Mouse (Mus musculus): Measurements from ENCODE around the gene Cd300ld5.

Gene Cd300ld5

GRCm38 (mm10) chr11:115037669-115038068 is at the start of gene Cd300ld5:
TSS of gene Cd300ld5 (minus strand) at chr11:115037769.
- in situ Hi-C loops (cut with MboI, MseI): loop anchor here (5.0 kb wide), 1 partner anchor 40 kb away; no protein-coding TSS in a partner anchor

GRCm38 (mm10) chr11:115086213-115086612 is 48.6 kb upstream of the Cd300ld5 start:
- in situ Hi-C loops (cut with MboI, MseI): no loop called here

- in situ Hi-C loops (cut with MboI, MseI): no loop called here
Measured at GRCm38 (mm10) chr11:115085064-115085463, 47.5 kb upstream of the Cd300ld5 start.

GRCm38 (mm10) chr11:115084595-115084994 is 47.0 kb upstream of the Cd300ld5 start:
- in situ Hi-C loops (cut with MboI, MseI): no loop called here

GRCm38 (mm10) chr11:115083376-115084139 is 46.0 kb upstream of the Cd300ld5 start:
- in situ Hi-C loops (cut with MboI, MseI): no loop called here

- in situ Hi-C loops (cut with MboI, MseI): no loop called here
Measured at GRCm38 (mm10) chr11:115082196-115082595, 44.6 kb upstream of the Cd300ld5 start.

- in situ Hi-C loops (cut with MboI, MseI): no loop called here
Measured at GRCm38 (mm10) chr11:115081373-115081772, 43.8 kb upstream of the Cd300ld5 start.

- in situ Hi-C loops (cut with MboI, MseI): no loop called here
Measured at GRCm38 (mm10) chr11:115080886-115081285, 43.3 kb upstream of the Cd300ld5 start.

- in situ Hi-C loops (cut with MboI, MseI): no loop called here
Measured at GRCm38 (mm10) chr11:115078680-115079079, 41.1 kb upstream of the Cd300ld5 start.

GRCm38 (mm10) chr11:115077436-115077835 is 39.9 kb upstream of the Cd300ld5 start:
- in situ Hi-C loops (cut with MboI, MseI): no loop called here

- in situ Hi-C loops (cut with MboI, MseI): no loop called here
Measured at GRCm38 (mm10) chr11:115075859-115076258, 38.3 kb upstream of the Cd300ld5 start.

- in situ Hi-C loops (cut with MboI, MseI): no loop called here
Measured at GRCm38 (mm10) chr11:115075407-115075806, 37.8 kb upstream of the Cd300ld5 start.

- in situ Hi-C loops (cut with MboI, MseI): no loop called here
Measured at GRCm38 (mm10) chr11:115073002-115073401, 35.4 kb upstream of the Cd300ld5 start.

- in situ Hi-C loops (cut with MboI, MseI): no loop called here
Measured at GRCm38 (mm10) chr11:115071631-115072294, 34.2 kb upstream of the Cd300ld5 start.

GRCm38 (mm10) chr11:115071015-115071551 is 33.5 kb upstream of the Cd300ld5 start:
- in situ Hi-C loops (cut with MboI, MseI): no loop called here

- in situ Hi-C loops (cut with MboI, MseI): no loop called here
Measured at GRCm38 (mm10) chr11:115066768-115067167, 29.2 kb upstream of the Cd300ld5 start.

GRCm38 (mm10) chr11:115062077-115062476 is 24.5 kb upstream of the Cd300ld5 start, which contains the start of gene Cd300e:
TSS of gene Cd300e (minus strand) at chr11:115062177.
- in situ Hi-C loops (cut with MboI, MseI): no loop called here

- in situ Hi-C loops (cut with MboI, MseI): no loop called here
Measured at GRCm38 (mm10) chr11:115059797-115060196, 22.2 kb upstream of the Cd300ld5 start.

- in situ Hi-C loops (cut with MboI, MseI): no loop called here
Measured at GRCm38 (mm10) chr11:115058701-115059100, 21.1 kb upstream of the Cd300ld5 start.

- in situ Hi-C loops (cut with MboI, MseI): loop anchor here (5.0 kb wide), 1 partner anchor 37 kb away; the partner anchor contains the start of gene Cd300ld2
Measured at GRCm38 (mm10) chr11:115054537-115054936, 17.0 kb upstream of the Cd300ld5 start.

GRCm38 (mm10) chr11:115052991-115053390 is 15.4 kb upstream of the Cd300ld5 start:
- in situ Hi-C loops (cut with MboI, MseI): loop anchor here (5.0 kb wide), 1 partner anchor 36 kb away; the partner anchor contains the start of gene Cd300ld2

- in situ Hi-C loops (cut with MboI, MseI): loop anchor here (5.0 kb wide), 1 partner anchor 35 kb away; the partner anchor contains the start of gene Cd300ld2
Measured at GRCm38 (mm10) chr11:115052206-115052605, 14.6 kb upstream of the Cd300ld5 start.

Data from regulatory T cell (primary cell).